Mouse (Mus musculus) G1E (cell line): Measurements from ENCODE around the gene Notch2.

Source experiments
- CTCF ChIP-seq: IDR thresholded peaks from 2 replicates; pipeline ENCODE4 v1.5.1; 2012; ENCODE audit warnings: low read depth, low read length, inconsistent platforms, mixed read lengths
- GATA1 ChIP-seq: IDR thresholded peaks from 2 replicates; pipeline ENCODE4 v1.6.1; 2012; ENCODE audit warnings: borderline replicate concordance, low read length, inconsistent platforms, mixed read lengths
- GATA2 ChIP-seq: IDR thresholded peaks from 2 replicates; pipeline ENCODE4 v1.6.1; 2012; ENCODE audit warnings: low read depth, low read length, inconsistent platforms, borderline replicate concordance
- POLR2AphosphoS5 ChIP-seq: IDR thresholded peaks from 2 replicates; pipeline ENCODE4 v1.6.1; 2012; ENCODE audit warnings: low read depth, low read length, inconsistent platforms; ENCODE audit not compliant: insufficient replicate concordance
- TAL1 ChIP-seq: conservative IDR thresholded peaks from 2 replicates; pipeline ENCODE4 v1.6.1; 2012; ENCODE audit warnings: low read depth, low read length, inconsistent platforms, mixed read lengths

DNA sequence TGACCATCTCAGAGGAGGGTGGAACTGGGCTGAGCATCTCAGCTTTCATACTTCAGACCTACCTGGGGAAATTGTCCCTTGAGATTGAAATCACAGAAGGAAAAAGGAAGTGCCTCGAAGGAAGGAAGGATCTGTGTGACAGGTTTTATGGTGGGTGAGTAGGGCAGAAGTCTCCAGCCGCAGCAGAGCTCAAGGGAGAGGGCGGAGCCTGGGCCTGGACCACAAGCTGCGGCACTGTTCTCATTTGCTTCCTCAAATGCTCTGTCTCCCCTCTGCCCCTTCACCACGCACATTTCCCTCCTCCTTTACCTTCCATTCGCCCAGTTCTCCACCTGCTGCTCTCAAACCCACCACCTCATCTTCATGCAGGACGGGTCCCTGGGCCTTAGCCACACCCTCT is 42.2 kb upstream of the Notch2 start:
- TF ChIP-seq CTCF (no peak), GATA1 (no peak), TAL1 (no peak), GATA2 (no peak), POLR2AphosphoS5 (no peak)
